Mouse (Mus musculus): ENCODE data around the gene Tmem108. TPM values are rescaled to one million over a fixed set of nuclear protein-coding genes. Genes with fewer than 3 reads are reported as not detected.

The Tmem108 gene
- polyA plus RNA-seq, 1 experiment from 2014 or later: 4.6 TPM

GRCm38 (mm10) chr9:103594423-103595189, 167.0 kb downstream of the Tmem108 start:
- no peaks in the 10 kb centered on the region for H3K9me3 ChIP-seq (replicated peaks)
- H3K9ac ChIP-seq: no peak overlapping the region
- H3K27me3 ChIP-seq (replicated peaks): no peaks in the 10 kb centered on the region
- ATAC-seq: no peak
- no peak overlapping the region for H3K4me2 ChIP-seq
- WGBS (ENCODE audit: insufficient replicate concordance): 65% methylated on average over 7 of the region's 7 CpGs
- H3K27ac ChIP-seq: no peak overlapping the region
- H3K36me3 ChIP-seq: no peaks in the 10 kb centered on the region
- H3K4me3 ChIP-seq: no peak overlapping the region
- no peaks in the 10 kb centered on the region for H3K4me1 ChIP-seq

- ATAC-seq: no peak
- H3K4me1 ChIP-seq: no peaks in the 10 kb centered on the region
- H3K27ac ChIP-seq: no peak overlapping the region
- WGBS (ENCODE audit: insufficient replicate concordance): 47% methylated on average over 4 of the region's 4 CpGs
- no peaks in the 10 kb centered on the region for H3K36me3 ChIP-seq
- no peaks in the 10 kb centered on the region for H3K27me3 ChIP-seq (replicated peaks)
- no peaks in the 10 kb centered on the region for H3K9me3 ChIP-seq (replicated peaks)
- no peak overlapping the region for H3K4me3 ChIP-seq
- no peak overlapping the region for H3K4me2 ChIP-seq
- no peak overlapping the region for H3K9ac ChIP-seq
Observed at GRCm38 (mm10) chr9:103593079-103593478, 168.6 kb downstream of the Tmem108 start.

DNA sequence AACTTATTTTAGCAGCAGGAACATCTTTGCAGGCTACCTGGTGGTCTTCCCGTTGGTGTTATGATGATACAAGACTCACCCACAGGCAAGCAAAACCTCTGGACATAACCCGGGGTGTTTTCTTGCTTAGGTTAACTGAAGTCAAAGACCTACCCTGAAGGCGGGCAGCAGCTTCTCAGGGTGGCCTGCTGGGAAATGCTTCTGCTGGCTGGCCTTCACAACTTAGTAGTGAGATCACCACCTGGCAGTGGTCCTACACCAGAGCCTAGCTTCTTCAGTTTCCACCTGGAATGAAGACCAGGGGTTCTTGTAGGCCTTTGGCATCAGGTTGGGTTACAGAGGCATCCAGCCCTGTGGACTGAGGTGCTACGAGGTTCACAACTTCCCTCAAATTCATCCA, 169.7 kb downstream of the Tmem108 start:
- no peak overlapping the region for H3K4me2 ChIP-seq
- ATAC-seq: no peak
- no peak overlapping the region for H3K9ac ChIP-seq
- no peaks in the 10 kb centered on the region for H3K9me3 ChIP-seq (replicated peaks)
- H3K27ac ChIP-seq: no peak overlapping the region
- H3K4me1 ChIP-seq: no peaks in the 10 kb centered on the region
- no peaks in the 10 kb centered on the region for H3K36me3 ChIP-seq
- H3K27me3 ChIP-seq (replicated peaks): no peaks in the 10 kb centered on the region
- WGBS (ENCODE audit: insufficient replicate concordance): 59% methylated on average over 4 of the region's 4 CpGs
- H3K4me3 ChIP-seq: no peak overlapping the region

DNA sequence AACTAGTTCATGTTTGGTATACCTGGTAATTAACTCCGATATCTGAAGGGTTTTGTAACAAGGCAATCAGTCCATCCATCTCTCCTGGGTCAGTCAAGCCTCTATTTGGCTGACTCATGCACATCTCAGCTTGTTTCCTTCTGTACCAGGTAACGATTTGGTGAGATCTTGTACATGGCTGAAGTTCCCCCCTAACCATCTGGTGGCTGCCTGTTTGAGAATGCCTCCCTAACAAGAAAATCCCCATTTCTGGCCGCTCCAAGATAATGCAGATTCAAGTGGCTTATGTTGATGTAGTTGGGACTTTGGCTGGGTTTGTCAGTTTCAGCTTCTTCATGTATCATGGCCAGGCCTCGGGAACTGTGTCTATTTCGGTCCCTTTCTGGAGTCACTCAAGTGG, 170.8 kb downstream of the Tmem108 start:
- Histone ChIP-seq H3K4me2 (no peak overlapping the region), H3K27me3 (replicated peaks) (no peaks in the 10 kb centered on the region), H3K4me1 (no peaks in the 10 kb centered on the region), H3K9ac (no peak overlapping the region), H3K36me3 (no peaks in the 10 kb centered on the region), H3K4me3 (no peak overlapping the region), H3K27ac (no peak overlapping the region), H3K9me3 (replicated peaks) (no peaks in the 10 kb centered on the region)
- 72% methylated on average over 5 of the region's 5 CpGs for WGBS (ENCODE audit: insufficient replicate concordance)
- no peak for ATAC-seq

DNA sequence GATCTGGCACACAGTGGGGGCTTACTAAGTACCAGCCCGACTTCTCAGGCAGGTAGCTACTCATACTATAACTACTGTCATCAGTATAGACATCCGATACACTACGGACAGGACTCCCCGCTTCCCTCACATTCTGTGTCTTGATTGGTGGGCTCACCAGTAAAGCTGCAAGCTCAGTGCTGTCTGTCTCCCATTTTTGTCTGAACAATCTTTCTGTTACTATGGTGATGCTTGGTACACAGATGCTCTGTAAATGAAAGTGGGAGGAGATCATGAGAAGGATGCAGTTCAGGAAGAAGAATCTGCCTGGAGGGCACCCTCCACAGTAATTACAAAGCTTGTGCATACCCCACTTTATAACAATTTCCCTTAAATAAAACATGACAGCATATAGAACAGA, 176.8 kb downstream of the Tmem108 start:
- no peak for ATAC-seq
- Histone ChIP-seq H3K27me3 (replicated peaks) (no peaks in the 10 kb centered on the region), H3K4me1 (no peaks in the 10 kb centered on the region), H3K4me2 (no peak overlapping the region), H3K9me3 (replicated peaks) (no peaks in the 10 kb centered on the region), H3K4me3 (no peak overlapping the region), H3K36me3 (no peaks in the 10 kb centered on the region), H3K27ac (no peak overlapping the region), H3K9ac (no peak overlapping the region)
- WGBS (ENCODE audit: insufficient replicate concordance): 75% methylated on average over 4 of the region's 4 CpGs

GRCm38 (mm10) chr9:103582249-103582961, 179.2 kb downstream of the Tmem108 start:
- Histone ChIP-seq H3K9ac (no peak overlapping the region), H3K36me3 (no peaks in the 10 kb centered on the region), H3K4me2 (no peak overlapping the region), H3K4me1 (no peaks in the 10 kb centered on the region), H3K27me3 (replicated peaks) (no peaks in the 10 kb centered on the region), H3K4me3 (no peak overlapping the region), H3K27ac (no peak overlapping the region), H3K9me3 (replicated peaks) (no peaks in the 10 kb centered on the region)
- WGBS (ENCODE audit: insufficient replicate concordance): 71% methylated on average over 10 of the region's 10 CpGs
- no peak for ATAC-seq

DNA sequence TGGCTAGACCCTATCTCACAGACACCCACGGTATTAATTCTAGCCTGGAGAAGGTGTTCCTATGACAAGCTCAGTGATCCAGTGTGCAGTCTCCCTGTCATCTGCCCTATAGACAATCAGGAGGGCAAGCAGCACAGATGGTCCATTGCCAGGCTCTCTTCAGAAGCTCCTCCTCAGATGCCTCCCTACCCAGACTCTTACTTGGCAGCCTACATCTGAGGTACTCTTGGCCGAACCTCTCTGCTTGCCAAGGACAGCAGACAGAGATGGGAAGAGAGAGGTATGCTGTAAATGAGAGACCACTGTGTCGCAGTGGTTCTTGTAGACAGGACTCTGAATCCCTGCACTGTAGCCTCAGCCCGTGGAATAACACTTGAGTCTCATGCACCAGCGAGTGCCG, 181.0 kb downstream of the Tmem108 start:
- Histone ChIP-seq H3K27ac (no peak overlapping the region), H3K9ac (no peak overlapping the region), H3K4me2 (no peak overlapping the region), H3K4me1 (no peaks in the 10 kb centered on the region), H3K36me3 (no peaks in the 10 kb centered on the region), H3K27me3 (replicated peaks) (no peaks in the 10 kb centered on the region), H3K9me3 (replicated peaks) (no peaks in the 10 kb centered on the region), H3K4me3 (no peak overlapping the region)
- no peak for ATAC-seq
- WGBS (ENCODE audit: insufficient replicate concordance): 74% methylated on average over 6 of the region's 6 CpGs

DNA sequence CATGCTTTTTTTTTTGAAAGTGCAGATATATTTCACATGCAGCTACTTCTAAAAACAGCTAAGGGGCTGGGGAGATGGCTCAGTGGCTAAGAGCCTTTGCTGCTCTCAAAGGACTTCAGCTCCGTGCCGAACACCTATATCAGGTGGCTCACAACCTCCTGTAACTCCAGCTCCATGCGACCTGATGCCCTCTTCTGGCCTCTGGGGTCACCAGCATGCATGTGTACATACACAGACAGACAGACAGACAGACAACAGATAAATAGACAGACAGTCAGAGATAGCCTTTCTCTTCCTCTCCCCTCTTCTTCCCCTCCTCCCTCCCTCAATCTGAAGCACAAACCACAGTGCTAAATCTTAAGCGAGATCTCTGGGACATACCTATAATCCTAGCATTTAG, 181.5 kb downstream of the Tmem108 start:
- H3K9ac ChIP-seq: no peak overlapping the region
- H3K4me1 ChIP-seq: no peaks in the 10 kb centered on the region
- H3K27me3 ChIP-seq (replicated peaks): no peaks in the 10 kb centered on the region
- H3K9me3 ChIP-seq (replicated peaks): no peaks in the 10 kb centered on the region
- no peak overlapping the region for H3K4me3 ChIP-seq
- no peak for ATAC-seq
- H3K27ac ChIP-seq: no peak overlapping the region
- no peaks in the 10 kb centered on the region for H3K36me3 ChIP-seq
- whole genome bisulfite sequencing (ENCODE audit: insufficient replicate concordance): 72% methylated on average over 4 of the region's 4 CpGs
- H3K4me2 ChIP-seq: no peak overlapping the region

DNA sequence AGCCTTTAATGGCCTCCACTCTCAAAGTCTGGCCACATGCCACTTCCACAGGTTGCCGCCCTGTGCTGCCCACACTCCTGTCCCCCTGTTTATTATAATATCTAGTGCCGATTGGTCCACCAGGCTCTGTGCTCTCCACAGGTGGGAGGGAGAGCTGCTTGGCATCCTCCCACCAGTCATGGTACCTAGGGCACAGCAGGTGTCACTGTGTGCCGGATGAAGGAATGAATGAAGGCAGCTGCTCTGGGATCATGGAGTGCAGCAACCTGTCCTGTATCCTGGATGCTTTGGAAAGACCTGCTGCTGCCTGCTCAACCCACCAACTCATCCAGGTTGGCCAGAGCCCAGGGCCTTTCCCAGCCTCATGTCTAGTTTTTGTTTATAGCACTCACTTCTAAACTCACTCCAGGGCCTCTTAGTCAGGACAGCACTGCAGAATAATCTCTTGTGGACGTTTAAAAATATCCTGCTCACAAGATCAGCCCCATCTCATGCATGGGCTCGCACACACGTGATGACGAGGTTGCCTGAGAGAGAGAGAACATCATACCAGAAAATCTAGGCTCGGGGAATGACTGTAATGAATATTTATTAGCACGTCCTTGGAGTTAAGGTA, 182.1 kb downstream of the Tmem108 start:
- H3K4me1 ChIP-seq: no peaks in the 10 kb centered on the region
- H3K9ac ChIP-seq: no peak overlapping the region
- WGBS (ENCODE audit: insufficient replicate concordance): 72% methylated on average over 9 of the region's 9 CpGs
- no peak for ATAC-seq
- H3K4me3 ChIP-seq: no peak overlapping the region
- H3K9me3 ChIP-seq (replicated peaks): no peaks in the 10 kb centered on the region
- H3K36me3 ChIP-seq: no peaks in the 10 kb centered on the region
- no peaks in the 10 kb centered on the region for H3K27me3 ChIP-seq (replicated peaks)
- no peak overlapping the region for H3K27ac ChIP-seq
- no peak overlapping the region for H3K4me2 ChIP-seq

DNA sequence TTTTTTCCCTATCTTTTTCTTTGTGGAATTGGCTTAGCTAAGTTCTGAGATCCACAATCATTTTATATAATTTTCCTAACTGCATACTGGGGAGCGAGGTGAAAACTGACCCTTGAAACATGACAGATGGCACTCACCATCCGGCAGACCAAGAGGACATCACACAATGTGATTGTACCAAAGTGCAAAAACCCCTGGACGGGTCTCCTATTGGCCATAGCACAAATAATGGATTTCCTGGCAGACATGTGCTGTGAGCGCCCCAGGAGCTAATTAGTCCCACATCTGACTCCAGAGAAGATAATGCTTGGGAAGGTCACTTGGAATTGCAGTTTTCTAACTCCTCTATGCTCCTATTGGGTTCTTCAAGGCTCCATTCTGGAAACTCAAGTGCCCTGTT, 183.9 kb downstream of the Tmem108 start:
- no peaks in the 10 kb centered on the region for H3K9me3 ChIP-seq (replicated peaks)
- ATAC-seq: no peak
- no peak overlapping the region for H3K27ac ChIP-seq
- no peaks in the 10 kb centered on the region for H3K4me1 ChIP-seq
- H3K4me3 ChIP-seq: no peak overlapping the region
- H3K27me3 ChIP-seq (replicated peaks): no peaks in the 10 kb centered on the region
- no peaks in the 10 kb centered on the region for H3K36me3 ChIP-seq
- WGBS (ENCODE audit: insufficient replicate concordance): 57% methylated on average over 4 of the region's 4 CpGs
- H3K9ac ChIP-seq: no peak overlapping the region
- no peak overlapping the region for H3K4me2 ChIP-seq

DNA sequence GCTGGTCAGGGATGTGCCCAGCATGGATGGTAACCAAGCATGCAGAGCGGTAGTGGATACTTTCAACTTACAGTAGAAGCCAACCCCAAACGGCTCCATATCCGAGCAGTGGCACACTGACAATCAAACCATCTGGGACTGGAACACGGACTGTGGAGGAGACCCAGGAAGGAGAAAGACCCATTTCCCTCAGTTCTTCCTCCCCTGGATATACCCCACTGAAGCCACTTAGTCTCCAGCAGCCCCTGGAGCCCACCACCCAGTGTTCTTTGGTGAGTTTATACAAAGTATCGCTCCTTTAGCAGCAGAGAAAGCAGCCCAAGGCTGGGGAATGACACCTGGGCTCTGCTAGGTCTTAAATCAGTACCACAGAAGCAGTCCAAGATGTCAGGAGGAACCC, 184.5 kb downstream of the Tmem108 start:
- ATAC-seq: no peak
- H3K9me3 ChIP-seq (replicated peaks): no peaks in the 10 kb centered on the region
- no peaks in the 10 kb centered on the region for H3K36me3 ChIP-seq
- H3K27ac ChIP-seq: no peak overlapping the region
- no peak overlapping the region for H3K4me2 ChIP-seq
- H3K4me1 ChIP-seq: no peaks in the 10 kb centered on the region
- no peaks in the 10 kb centered on the region for H3K27me3 ChIP-seq (replicated peaks)
- no peak overlapping the region for H3K9ac ChIP-seq
- no peak overlapping the region for H3K4me3 ChIP-seq
- WGBS (ENCODE audit: insufficient replicate concordance): 64% methylated on average over 5 of the region's 5 CpGs

GRCm38 (mm10) chr9:103575901-103576300, 185.7 kb downstream of the Tmem108 start:
- Histone ChIP-seq H3K4me3 (no peak overlapping the region), H3K9me3 (replicated peaks) (no peaks in the 10 kb centered on the region), H3K27me3 (replicated peaks) (no peaks in the 10 kb centered on the region), H3K9ac (no peak overlapping the region), H3K36me3 (no peaks in the 10 kb centered on the region), H3K27ac (no peak overlapping the region), H3K4me2 (no peak overlapping the region), H3K4me1 (no peaks in the 10 kb centered on the region)
- no peak for ATAC-seq
- 72% methylated on average over 5 of the region's 5 CpGs for WGBS (ENCODE audit: insufficient replicate concordance)
